Mouse (Mus musculus) myocyte (in vitro differentiated cells): ENCODE measurements at regions not wholly inside any gene's neighbourhood (a gene's known extent, or its start where the extent isn't known, plus 50 kb on each side); places are given as distances from the start of the nearest gene placed in this dataset.

Experiments used
- CEBPB ChIP-seq: IDR thresholded peaks from 2 replicates; pipeline ENCODE4 v1.6.1; 2011; ENCODE audit warnings: mild to moderate bottlenecking, moderate library complexity; ENCODE audit not compliant: poor library complexity, insufficient read depth, severe bottlenecking
- MAX ChIP-seq: IDR thresholded peaks from one replicate; pipeline ENCODE4 v1.6.1; 2011; ENCODE audit warnings: low read depth, mild to moderate bottlenecking, control low read depth
- MYOD1 ChIP-seq, 3 experiments: IDR thresholded peaks; one replicate each; pipeline ENCODE4 v1.6.1; 2011; ENCODE audit warnings: control low read depth in 2 of 3, low read depth in 2 of 3, mild to moderate bottlenecking in 2 of 3, moderate library complexity in 1 of 3; ENCODE audit not compliant: insufficient read length in 2 of 3, control insufficient read depth in 1 of 3
- MYOG ChIP-seq, 3 experiments: IDR thresholded peaks; one replicate each; pipeline ENCODE4 v1.6.1; 2011; ENCODE audit warnings: control low read depth in 2 of 3, low read depth in 2 of 3, mild to moderate bottlenecking in 2 of 3; ENCODE audit not compliant: insufficient read length in 2 of 3, control insufficient read depth in 1 of 3, insufficient read depth in 1 of 3
- POLR2A ChIP-seq: IDR thresholded peaks from one replicate; pipeline ENCODE4 v1.6.1; 2011; ENCODE audit warnings: low read depth, mild to moderate bottlenecking, control low read depth, moderate library complexity; ENCODE audit not compliant: insufficient read length
- REST ChIP-seq: IDR thresholded peaks from one replicate; pipeline ENCODE4 v1.6.1; 2011; ENCODE audit warnings: mild to moderate bottlenecking, control low read depth, moderate library complexity; ENCODE audit not compliant: insufficient read depth, insufficient read length
- TCF3 ChIP-seq: IDR thresholded peaks from one replicate; pipeline ENCODE4 v1.6.1; 2011; ENCODE audit warnings: low read depth, control low read depth; ENCODE audit not compliant: insufficient read length

GRCm38 (mm10) chr5:54343432-54343831 lies 345.1 kb downstream of the Stim2 start:
- no peak for TF ChIP-seq MAX
- no peak for TF ChIP-seq POLR2A
- no peak for TF ChIP-seq MYOG (IDR thresholded peaks at IDR 0.05; ENCODE audit: control insufficient read depth in 1 of 3, insufficient read depth in 1 of 3, insufficient read length in 2 of 3, low read depth in 2 of 3)
- TF ChIP-seq REST: no peak
- no peak for TF ChIP-seq TCF3
- TF ChIP-seq CEBPB: no peak
- TF ChIP-seq MYOD1 (IDR thresholded peaks at IDR 0.05; ENCODE audit: control insufficient read depth in 1 of 3, insufficient read length in 2 of 3, low read depth in 2 of 3): no peak
